Mouse (Mus musculus): Measurements from ENCODE around the gene Esrrg. TPM values are rescaled to one million over a fixed set of nuclear protein-coding genes. Genes with fewer than 3 reads are reported as not detected.

The Esrrg gene
- polyA plus RNA-seq, 1 experiment from 2014 or later: 1.8 TPM

DNA sequence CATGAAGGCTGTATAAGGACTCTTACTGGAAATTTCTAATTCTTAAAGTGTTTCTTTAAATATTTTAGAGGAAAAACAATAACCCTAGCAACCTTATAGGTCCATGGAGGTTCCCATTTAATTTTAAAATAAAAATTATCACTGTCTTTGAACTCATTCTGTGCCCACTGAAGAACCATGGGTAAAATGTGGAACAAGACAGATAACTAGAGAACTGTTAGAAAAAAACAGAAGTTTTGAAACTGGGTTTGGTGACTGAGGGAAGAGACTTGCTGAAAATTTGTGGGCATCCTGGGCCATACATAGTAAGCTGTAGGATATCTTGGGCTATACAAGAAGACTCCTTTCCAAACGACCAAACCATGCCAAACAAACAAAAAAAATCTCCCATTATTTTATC is 565.3 kb downstream of the Esrrg start:
- H3K9me3 ChIP-seq (ENCODE audit: low read depth, low read length): no peaks in the 10 kb centered on the region
- no peak overlapping the region for H3K9ac ChIP-seq
- H3K4me1 ChIP-seq (ENCODE audit: insufficient read depth): no peaks in the 10 kb centered on the region
- DNase-seq (no peak), ATAC-seq (ENCODE audit: insufficient read depth) (no peak)
- H3K4me2 ChIP-seq: no peak overlapping the region
- H3K4me3 ChIP-seq (ENCODE audit: low read depth, low read length): no peak overlapping the region
- H3K36me3 ChIP-seq (ENCODE audit: insufficient read depth): no peaks in the 10 kb centered on the region
- no peak for TF ChIP-seq CTCF (IDR thresholded peaks at IDR 0.05; ENCODE audit: low read depth)
- H3K27ac ChIP-seq (ENCODE audit: low read depth): no peak overlapping the region
- WGBS: 41% methylated on average over 1 of the region's 1 CpGs
- no peaks in the 10 kb centered on the region for H3K27me3 ChIP-seq (ENCODE audit: insufficient read depth, low read length)

DNA sequence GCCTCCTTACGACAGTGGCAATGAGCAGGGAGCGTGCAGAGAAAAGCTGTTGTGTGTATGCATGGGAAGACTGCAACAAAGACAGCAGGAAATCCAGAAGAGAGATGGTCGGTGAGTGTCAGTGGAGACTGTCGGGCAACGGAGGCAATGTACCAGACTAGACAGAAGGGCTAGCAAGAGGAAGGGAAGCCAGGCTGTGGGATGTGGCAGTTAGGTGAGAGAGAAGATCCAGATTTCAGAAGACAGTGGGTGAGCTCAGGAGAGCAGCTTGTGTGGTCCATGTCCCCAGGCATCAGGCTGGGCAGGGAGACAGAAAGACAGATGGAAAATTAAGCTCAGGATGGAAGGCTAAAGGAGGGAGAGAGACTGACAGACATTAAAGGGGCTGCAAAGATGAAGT is 574.4 kb downstream of the Esrrg start:
- no peaks in the 10 kb centered on the region for H3K9me3 ChIP-seq (ENCODE audit: low read depth, low read length)
- H3K4me2 ChIP-seq: no peak overlapping the region
- no peaks in the 10 kb centered on the region; the same call in 1 of the 2 replicates for H3K4me1 ChIP-seq (ENCODE audit: insufficient read depth)
- 80% methylated on average over 5 of the region's 5 CpGs for WGBS
- ATAC-seq (ENCODE audit: insufficient read depth) (no peak), DNase-seq (no peak)
- no peak for TF ChIP-seq CTCF (IDR thresholded peaks at IDR 0.05; ENCODE audit: low read depth)
- no peak overlapping the region for H3K4me3 ChIP-seq (ENCODE audit: low read depth, low read length)
- H3K27me3 ChIP-seq (ENCODE audit: insufficient read depth, low read length): no peaks in the 10 kb centered on the region
- no peaks in the 10 kb centered on the region for H3K36me3 ChIP-seq (ENCODE audit: insufficient read depth)
- H3K9ac ChIP-seq: no peak overlapping the region
- no peak overlapping the region for H3K27ac ChIP-seq (ENCODE audit: low read depth)

DNA sequence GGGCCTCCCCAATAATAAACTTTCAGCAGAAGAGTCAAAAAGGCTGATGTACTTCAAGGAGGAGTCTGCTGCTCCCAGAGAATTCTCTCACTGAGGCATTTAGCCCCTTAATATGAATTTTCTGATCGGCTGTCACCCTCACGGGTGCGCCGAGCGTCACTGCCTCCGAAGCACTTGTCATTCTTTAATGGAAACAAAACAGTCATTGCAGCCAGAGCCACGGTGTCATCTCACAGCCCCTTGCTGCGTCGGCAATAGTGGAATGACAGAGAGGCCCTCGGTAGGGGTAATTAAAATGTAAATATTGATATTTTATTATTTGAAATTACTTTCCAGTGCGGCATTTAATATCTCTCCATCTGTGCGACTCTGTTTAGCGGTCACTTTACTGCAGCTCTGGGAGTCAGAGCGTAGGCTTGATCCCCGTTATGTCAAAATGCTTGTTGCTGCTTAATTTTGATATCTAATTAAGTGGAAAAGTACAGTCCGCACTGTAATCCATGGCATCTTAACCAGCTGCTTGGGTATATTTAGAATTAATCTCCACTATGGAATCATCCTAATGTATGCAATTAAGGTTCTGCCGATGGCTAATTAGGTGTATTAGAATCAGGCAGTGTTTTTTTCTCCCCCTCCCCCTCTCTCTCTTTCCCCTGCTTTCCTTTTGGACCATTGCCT is 578.0 kb downstream of the Esrrg start:
- Histone ChIP-seq H3K4me3 (ENCODE audit: low read depth, low read length) (no peak overlapping the region), H3K27me3 (ENCODE audit: insufficient read depth, low read length) (no peaks in the 10 kb centered on the region), H3K9ac (no peak overlapping the region), H3K9me3 (ENCODE audit: low read depth, low read length) (no peaks in the 10 kb centered on the region), H3K27ac (ENCODE audit: low read depth) (no peak overlapping the region), H3K36me3 (ENCODE audit: insufficient read depth) (no peaks in the 10 kb centered on the region), H3K4me1 (ENCODE audit: insufficient read depth) (no peaks in the 10 kb centered on the region; the same call in 1 of the 2 replicates), H3K4me2 (no peak overlapping the region)
- TF ChIP-seq CTCF (IDR thresholded peaks at IDR 0.05; ENCODE audit: low read depth): no peak
- 48% methylated on average over 17 of the region's 17 CpGs for WGBS
- DNase-seq: no peak
- no peak for ATAC-seq (ENCODE audit: insufficient read depth)

DNA sequence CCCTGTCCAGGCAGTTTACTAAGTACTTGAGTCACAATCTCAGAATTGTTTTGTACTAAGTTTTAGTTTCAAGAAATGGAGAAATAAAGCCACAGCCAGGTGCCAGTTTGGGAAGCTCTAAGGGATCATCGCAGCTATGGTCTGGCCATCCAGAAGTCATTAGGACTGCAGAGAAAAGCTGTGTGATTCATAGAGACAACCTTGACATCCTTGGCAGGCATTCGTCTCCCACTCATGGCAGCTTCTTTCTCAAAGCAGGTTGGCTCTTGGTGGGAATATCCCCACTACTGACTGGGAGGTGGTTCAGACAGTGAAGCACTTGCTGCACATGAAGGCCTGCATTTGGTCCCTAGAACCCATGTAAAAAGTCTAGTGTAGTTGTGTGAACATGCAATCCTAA is 584.4 kb downstream of the Esrrg start:
- no peak for TF ChIP-seq CTCF (IDR thresholded peaks at IDR 0.05; ENCODE audit: low read depth)
- Histone ChIP-seq H3K4me1 (ENCODE audit: insufficient read depth) (no peaks in the 10 kb centered on the region), H3K4me2 (no peak overlapping the region), H3K36me3 (ENCODE audit: insufficient read depth) (no peaks in the 10 kb centered on the region), H3K4me3 (ENCODE audit: low read depth, low read length) (no peak overlapping the region), H3K27ac (ENCODE audit: low read depth) (no peak overlapping the region), H3K9me3 (ENCODE audit: low read depth, low read length) (no peaks in the 10 kb centered on the region), H3K27me3 (ENCODE audit: insufficient read depth, low read length) (no peaks in the 10 kb centered on the region), H3K9ac (no peak overlapping the region)
- DNase-seq (no peak), ATAC-seq (ENCODE audit: insufficient read depth) (no peak)
- WGBS: 86% methylated on average over 2 of the region's 2 CpGs

DNA sequence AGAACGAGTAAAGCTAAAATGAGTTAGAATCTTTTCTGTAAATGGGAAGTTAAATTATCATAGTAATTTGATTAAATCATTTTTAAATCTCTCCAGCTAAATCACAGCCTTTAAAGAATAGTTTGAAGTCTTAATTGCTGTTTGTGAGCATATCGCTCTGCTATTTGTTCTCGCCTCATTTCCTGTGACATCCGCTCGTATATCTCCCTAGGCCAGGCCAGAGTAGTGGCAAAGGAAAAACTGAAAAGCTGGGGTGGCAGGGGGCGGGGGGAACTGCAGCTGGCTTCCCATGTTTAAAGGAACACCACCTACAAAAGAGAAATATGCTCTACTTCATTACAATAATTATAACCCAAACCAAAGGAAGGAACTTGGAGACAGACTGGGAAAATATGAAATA is 598.8 kb downstream of the Esrrg start:
- H3K9me3 ChIP-seq (ENCODE audit: low read depth, low read length): no peaks in the 10 kb centered on the region
- ATAC-seq (ENCODE audit: insufficient read depth) (no peak), DNase-seq (peak; percentile 50)
- no peak overlapping the region for H3K9ac ChIP-seq
- H3K4me2 ChIP-seq: no peak overlapping the region
- no peaks in the 10 kb centered on the region for H3K27me3 ChIP-seq (ENCODE audit: insufficient read depth, low read length)
- no peak overlapping the region for H3K27ac ChIP-seq (ENCODE audit: low read depth)
- H3K4me3 ChIP-seq (ENCODE audit: low read depth, low read length): no peak overlapping the region
- no peaks in the 10 kb centered on the region for H3K4me1 ChIP-seq (ENCODE audit: insufficient read depth)
- WGBS: 34% methylated on average over 6 of the region's 6 CpGs
- TF ChIP-seq CTCF (IDR thresholded peaks at IDR 0.05; ENCODE audit: low read depth): no peak
- H3K36me3 ChIP-seq (ENCODE audit: insufficient read depth): no peaks in the 10 kb centered on the region

DNA sequence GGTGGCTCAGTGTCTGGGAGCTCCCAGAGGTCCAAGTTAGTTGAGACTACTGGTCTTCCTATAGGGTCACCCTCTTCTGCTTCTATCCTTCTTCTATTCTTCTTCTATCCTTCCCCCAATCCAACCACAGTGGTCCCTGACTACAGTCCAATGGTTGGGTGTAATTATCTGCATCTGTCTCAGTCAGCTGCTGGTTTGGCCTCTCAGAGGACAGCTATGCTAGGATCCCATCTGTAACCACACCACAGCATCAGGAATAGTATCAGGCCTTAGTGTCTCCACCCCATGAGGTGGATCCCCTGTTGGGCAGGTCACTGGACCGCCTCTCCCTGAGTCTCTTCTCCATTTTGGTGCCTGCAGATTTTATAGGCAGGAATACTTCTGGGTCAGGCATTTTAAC is 600.4 kb downstream of the Esrrg start:
- WGBS: 100% methylated on average over 1 of the region's 1 CpGs
- no peak for ATAC-seq (ENCODE audit: insufficient read depth)

DNA sequence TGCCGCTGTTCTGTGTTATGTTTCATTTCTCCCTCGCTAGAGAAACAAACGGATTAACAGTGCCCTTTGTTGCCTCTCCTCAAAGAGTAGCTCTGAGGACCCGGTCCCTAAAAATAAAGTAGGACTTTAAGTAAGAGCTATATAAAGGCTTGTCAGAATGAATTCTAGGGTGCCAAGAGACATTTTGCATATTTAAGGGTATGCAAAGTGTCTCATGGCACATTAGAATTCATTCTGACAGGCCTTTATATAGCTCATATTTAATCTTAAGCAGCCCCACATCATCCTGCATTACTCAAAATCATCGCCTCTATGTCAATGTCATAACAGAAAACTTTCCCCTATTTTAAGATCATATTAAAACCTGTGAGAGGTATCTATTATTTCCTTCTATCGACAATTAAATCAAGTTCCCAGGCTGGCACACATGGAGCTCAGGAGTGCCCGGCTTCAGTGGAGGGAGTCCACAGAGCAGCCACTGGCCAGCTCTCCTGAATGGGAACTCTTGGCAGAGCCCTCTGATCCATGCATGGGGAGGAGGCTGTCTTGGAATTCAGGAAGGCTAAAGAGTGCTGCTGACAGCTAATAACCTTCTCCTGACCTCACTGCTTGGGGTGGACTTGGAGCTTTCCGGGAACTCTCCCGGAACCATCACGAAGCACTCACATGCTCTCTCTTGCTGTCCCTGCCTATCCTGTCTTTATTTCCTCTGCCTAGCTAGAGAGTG is 606.5 kb downstream of the Esrrg start:
- ATAC-seq (ENCODE audit: insufficient read depth) (peak; percentile 49; the same call in 1 of the 2 replicates), DNase-seq (peak; percentile 63)
- no peak for TF ChIP-seq CTCF (IDR thresholded peaks at IDR 0.05; ENCODE audit: low read depth)
- Histone ChIP-seq H3K4me3 (ENCODE audit: low read depth, low read length) (no peak overlapping the region), H3K9ac (no peak overlapping the region), H3K27ac (ENCODE audit: low read depth) (no peak overlapping the region), H3K9me3 (ENCODE audit: low read depth, low read length) (no peaks in the 10 kb centered on the region), H3K27me3 (ENCODE audit: insufficient read depth, low read length) (no peaks in the 10 kb centered on the region), H3K36me3 (ENCODE audit: insufficient read depth) (no peaks in the 10 kb centered on the region), H3K4me1 (ENCODE audit: insufficient read depth) (no peaks in the 10 kb centered on the region), H3K4me2 (no peak overlapping the region)
- WGBS: 36% methylated on average over 10 of the region's 10 CpGs

More for the DNA sequence above, 600.4 kb downstream of the Esrrg start:
- H3K36me3 ChIP-seq (ENCODE audit: insufficient read depth): no peaks in the 10 kb centered on the region
- no peak for DNase-seq
- H3K27ac ChIP-seq (ENCODE audit: low read depth): no peak overlapping the region
- no peak overlapping the region for H3K4me3 ChIP-seq (ENCODE audit: low read depth, low read length)
- no peaks in the 10 kb centered on the region for H3K4me1 ChIP-seq (ENCODE audit: insufficient read depth)
- no peaks in the 10 kb centered on the region for H3K9me3 ChIP-seq (ENCODE audit: low read depth, low read length)
- H3K4me2 ChIP-seq: no peak overlapping the region
- no peaks in the 10 kb centered on the region for H3K27me3 ChIP-seq (ENCODE audit: insufficient read depth, low read length)
- TF ChIP-seq CTCF (IDR thresholded peaks at IDR 0.05; ENCODE audit: low read depth): no peak
- H3K9ac ChIP-seq: no peak overlapping the region
